Mouse (Mus musculus): Measurements from ENCODE around the gene Ttc9b.

DNA sequence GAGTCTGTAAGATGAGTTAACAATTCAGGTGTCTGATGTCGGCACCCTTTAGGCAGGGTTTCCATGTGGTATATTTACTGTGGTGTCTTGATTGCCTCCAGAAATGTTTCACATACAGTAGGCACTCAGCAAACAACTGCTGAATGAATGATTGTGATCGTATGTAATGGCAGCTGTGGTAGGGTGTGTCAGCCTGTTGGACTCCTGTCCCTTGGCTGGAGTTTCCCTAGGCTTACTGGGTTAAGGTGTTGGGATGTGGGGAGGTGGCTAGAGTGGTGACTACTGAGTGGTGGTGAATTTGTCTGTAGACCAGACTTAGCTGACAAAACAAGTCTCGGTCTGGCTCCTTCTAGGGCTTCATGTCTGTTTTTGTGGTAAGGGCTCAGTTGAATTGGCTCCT, 43.3 kb upstream of the Ttc9b start:
- TF ChIP-seq CTCF (IDR thresholded peaks at IDR 0.05) (no peak), EP300 (IDR thresholded peaks at IDR 0.05) (no peak)

All from lung, postnatal 0 days (tissue).